Mouse (Mus musculus) telencephalon, adult 2 months (tissue): ENCODE results near the gene Uimc1.

Experiments used
- DNase-seq: peaks from one replicate; pipeline ENCODE4 v3.0.0-alpha.2; 2011; ENCODE audit warnings: low read depth, low spot score

Uimc1 gene

GRCm38 (mm10) chr13:54995161-54995560 lies 104.9 kb downstream of the Uimc1 start:
- no peak for DNase-seq

DNA sequence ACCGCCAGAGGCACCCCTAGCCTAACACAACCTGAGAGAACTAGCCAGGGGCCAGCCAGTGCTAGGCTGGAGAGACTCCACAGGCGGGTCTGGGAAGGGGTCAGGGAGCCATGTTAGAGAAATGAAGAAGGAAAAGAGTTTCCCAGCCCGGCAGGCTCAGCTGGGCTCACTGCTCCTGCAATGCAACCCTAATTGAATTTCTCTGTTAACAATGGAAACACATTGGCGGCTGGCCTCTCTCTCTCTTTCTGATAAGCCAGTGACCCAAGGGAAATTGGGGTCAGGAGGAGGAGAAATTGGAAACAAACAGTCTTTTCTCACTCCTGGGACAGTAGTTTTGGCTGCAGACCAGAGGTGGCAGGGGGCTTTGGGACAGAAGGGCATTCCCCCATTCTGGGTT lies 105.5 kb downstream of the Uimc1 start:
- DNase-seq: no peak

DNA sequence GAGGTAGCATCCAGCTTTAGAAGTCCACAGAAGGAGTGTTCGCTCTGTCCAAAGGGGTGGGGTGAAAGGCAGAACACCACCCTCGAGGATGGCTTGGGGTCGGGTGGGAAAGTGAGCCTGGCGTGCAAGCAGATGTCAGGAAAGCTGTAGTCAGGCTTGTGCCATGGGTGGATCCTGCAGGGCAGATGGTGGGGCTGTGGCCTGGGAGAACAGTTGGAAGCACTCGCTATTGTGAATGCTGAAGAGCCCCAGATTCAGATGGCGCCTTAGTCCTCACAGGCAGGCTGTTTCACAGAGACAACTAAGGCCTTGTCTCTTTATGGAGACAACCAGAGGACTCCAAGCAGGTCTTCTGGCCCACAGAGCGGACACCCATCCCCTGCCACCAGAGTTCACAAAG lies 107.9 kb downstream of the Uimc1 start:
- no peak for DNase-seq

DNA sequence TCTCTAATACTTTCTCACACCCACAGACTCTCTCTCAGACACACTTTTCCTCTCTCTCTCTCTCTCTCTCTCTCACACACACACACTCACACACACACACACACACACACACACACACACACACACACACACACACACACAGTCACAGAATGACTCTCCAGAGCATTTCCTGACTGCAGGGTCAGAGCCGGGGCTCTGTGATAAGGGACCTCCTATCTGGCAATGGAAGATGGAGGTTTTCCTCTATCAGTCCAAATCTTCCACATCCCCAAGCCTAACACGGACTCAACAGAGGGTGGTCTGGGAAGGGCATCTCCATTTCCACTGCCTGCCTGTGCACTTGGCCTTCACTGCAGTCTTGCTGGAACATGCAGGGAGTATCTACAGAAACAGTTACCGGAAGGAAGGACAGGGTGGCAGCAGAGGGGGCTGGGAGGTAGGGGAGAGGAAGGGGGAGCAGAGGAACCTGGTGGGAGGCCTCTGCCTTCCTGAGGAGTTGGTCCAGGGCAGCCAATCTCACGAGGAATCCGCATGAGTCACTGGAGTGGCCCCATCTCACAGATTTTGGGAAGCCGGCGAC lies 111.8 kb downstream of the Uimc1 start:
- no peak for DNase-seq

DNA sequence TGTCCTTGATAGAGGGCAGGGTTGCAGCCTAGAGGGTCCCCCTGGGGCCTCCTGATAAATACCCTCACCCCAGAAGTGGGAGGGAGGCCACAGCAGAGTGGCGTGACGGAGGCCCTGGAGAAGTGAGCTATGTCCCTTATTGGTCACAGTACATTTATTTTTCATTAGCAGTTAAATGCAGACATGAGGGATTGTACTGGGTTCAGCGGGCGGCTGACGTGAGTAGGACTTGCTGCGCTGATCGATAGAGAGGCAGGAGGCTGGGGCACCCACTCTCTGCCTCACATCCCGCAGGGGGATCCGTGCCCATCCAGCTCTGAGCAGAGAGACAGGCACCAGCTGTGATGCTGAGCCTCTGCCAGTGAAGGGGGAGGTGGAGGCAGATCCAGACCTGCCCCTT lies 112.7 kb downstream of the Uimc1 start:
- no peak for DNase-seq

- no peak for DNase-seq
These were observed 116.5 kb downstream of the Uimc1 start for GRCm38 (mm10) chr13:54983614-54984013.

GRCm38 (mm10) chr13:54983001-54983400 lies 117.1 kb downstream of the Uimc1 start:
- no peak for DNase-seq

- DNase-seq: no peak
These were observed 119.1 kb downstream of the Uimc1 start for GRCm38 (mm10) chr13:54980957-54981356.

DNA sequence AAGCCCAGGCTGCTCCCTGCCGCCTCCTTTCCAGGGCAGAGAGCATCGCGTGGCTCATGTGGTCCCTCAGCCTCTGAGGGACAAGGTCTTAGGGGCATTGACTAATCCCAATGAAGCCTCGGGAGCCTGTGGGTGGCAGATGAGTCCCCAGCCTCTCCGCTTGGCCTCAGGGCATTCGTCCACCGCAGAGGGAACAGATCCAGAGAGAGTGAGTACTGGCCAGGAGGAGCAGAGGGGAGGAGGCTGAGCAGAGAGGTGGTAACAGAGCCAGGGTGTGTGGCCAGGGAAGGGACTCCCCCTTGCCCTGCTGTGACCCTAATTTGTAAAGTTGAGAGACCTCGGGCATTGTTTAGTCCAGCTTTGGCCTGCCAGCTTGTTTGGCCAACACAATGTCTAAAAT lies 121.3 kb downstream of the Uimc1 start:
- no peak for DNase-seq
